Mouse (Mus musculus): ENCODE measurements around the gene Bicra. TPM values are rescaled to one million over a fixed set of nuclear protein-coding genes. Genes with fewer than 3 reads are reported as not detected.

Gene Bicra
- polyA plus RNA-seq, 1 experiment from 2014 or later: 8.7 TPM

DNA sequence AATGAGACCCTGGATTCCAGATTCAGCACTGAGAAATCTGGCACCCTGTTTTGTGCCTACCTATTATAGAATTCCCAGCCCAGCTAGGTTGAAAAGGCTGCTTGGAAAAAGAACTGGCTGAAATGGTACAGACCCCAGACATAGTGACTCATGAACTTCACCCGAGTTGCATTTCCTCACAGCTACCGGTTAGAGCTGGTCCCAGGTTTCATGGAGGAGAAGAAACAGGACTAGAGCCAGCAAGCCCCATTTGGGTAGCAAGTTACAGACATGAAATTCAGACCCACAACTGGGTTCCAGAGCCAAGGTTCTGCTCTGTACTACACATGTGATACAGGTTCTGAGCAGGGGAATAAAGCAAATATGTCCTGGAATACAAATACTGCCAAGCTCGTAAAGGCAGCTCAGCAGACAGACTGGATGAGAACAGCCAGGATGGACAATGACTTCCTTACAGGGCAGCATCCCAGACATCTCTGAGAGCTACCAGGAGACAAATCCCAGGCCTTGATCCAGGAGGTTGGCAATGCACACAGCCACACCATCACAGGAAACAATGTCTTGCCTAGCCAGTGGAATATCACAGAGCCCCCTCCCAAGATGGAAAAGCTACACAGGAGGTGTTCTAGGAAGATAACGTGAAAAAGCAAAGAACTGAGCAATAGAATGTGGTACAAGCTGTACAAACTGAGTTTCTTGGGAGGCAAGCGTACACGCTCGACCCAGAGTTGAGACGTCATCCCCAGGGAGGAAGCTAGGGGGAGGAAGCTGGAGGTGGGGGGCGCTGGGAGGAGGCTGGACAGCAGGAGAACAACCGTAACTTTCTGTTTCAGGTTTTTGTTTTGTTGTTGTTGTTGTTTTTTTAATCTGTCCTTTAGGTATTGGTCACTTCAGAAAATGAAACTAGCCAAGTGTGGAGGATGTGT is 4.6 kb downstream of the Bicra start:
- 8% methylated on average over 9 of the region's 10 CpGs for WGBS (ENCODE audit: missing documents)

GRCm38 (mm10) chr7:16041208-16041607 is 6.5 kb downstream of the Bicra start:
- 93% methylated on average over 2 of the region's 2 CpGs for WGBS (ENCODE audit: missing documents)

More for the DNA sequence above, 4.6 kb downstream of the Bicra start:
- Histone ChIP-seq H3K4me3 (ENCODE audit: inconsistent target) (peak overlapping the region; percentile 38), H3K27ac (peak overlapping the region; percentile 85), H3K36me3 (ENCODE audit: inconsistent target) (no peaks in the 10 kb centered on the region), H3K79me2 (ENCODE audit: inconsistent target) (peaks cover 93% of the 10 kb centered on the region)

DNA sequence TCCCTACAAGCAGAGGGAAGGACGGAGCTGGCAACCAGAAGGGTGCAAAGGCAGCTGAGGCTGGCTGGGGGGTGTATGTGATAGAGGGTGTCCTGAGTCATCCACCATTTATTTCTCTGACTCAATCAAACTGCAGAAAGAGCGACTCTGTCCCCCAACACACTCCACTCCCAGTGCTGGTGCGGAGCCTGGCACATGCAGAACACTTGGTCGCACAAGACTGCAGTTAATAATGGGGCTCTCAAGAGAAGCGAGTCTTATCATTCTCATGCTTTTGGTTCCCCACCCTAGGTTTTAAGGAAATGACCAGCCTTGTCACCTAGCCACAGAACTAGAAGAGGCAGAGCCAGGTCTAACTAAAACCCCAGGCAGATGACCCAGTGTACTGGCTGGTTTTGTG is 8.4 kb downstream of the Bicra start:
- Histone ChIP-seq H3K27ac (no peak overlapping the region), H3K4me3 (ENCODE audit: inconsistent target) (no peak overlapping the region), H3K36me3 (ENCODE audit: inconsistent target) (no peaks in the 10 kb centered on the region), H3K79me2 (ENCODE audit: inconsistent target) (peaks cover 100% of the 10 kb centered on the region)
- WGBS (ENCODE audit: missing documents): 95% methylated on average over 5 of the region's 5 CpGs

More at GRCm38 (mm10) chr7:16041208-16041607, 6.5 kb downstream of the Bicra start:
- Histone ChIP-seq H3K36me3 (ENCODE audit: inconsistent target) (no peaks in the 10 kb centered on the region), H3K27ac (no peak overlapping the region), H3K4me3 (ENCODE audit: inconsistent target) (no peak overlapping the region), H3K79me2 (ENCODE audit: inconsistent target) (peaks cover 100% of the 10 kb centered on the region)

DNA sequence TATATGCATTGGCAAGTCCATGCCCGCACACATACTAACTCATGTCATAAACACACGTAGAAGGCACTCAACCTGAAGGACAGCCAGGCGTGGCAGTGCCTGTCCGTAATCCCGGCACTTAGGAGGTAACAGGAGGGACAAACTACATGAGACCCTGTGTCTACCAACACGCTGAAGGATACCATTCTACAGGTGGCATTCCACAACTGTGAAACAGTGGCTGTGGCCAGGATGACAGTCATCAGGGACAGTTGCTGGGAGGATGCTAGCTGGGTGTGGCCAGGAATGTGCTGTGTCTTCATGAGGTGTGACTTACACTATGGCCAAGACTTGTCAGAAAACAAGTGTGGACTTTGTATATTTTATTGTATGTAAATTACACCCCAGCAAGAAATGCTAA is 10.7 kb downstream of the Bicra start:
- WGBS (ENCODE audit: missing documents): 97% methylated on average over 6 of the region's 6 CpGs
- H3K27ac ChIP-seq: no peak overlapping the region
- H3K79me2 ChIP-seq (ENCODE audit: inconsistent target): peaks cover 100% of the 10 kb centered on the region
- H3K36me3 ChIP-seq (ENCODE audit: inconsistent target): no peaks in the 10 kb centered on the region
- no peak overlapping the region for H3K4me3 ChIP-seq (ENCODE audit: inconsistent target)

DNA sequence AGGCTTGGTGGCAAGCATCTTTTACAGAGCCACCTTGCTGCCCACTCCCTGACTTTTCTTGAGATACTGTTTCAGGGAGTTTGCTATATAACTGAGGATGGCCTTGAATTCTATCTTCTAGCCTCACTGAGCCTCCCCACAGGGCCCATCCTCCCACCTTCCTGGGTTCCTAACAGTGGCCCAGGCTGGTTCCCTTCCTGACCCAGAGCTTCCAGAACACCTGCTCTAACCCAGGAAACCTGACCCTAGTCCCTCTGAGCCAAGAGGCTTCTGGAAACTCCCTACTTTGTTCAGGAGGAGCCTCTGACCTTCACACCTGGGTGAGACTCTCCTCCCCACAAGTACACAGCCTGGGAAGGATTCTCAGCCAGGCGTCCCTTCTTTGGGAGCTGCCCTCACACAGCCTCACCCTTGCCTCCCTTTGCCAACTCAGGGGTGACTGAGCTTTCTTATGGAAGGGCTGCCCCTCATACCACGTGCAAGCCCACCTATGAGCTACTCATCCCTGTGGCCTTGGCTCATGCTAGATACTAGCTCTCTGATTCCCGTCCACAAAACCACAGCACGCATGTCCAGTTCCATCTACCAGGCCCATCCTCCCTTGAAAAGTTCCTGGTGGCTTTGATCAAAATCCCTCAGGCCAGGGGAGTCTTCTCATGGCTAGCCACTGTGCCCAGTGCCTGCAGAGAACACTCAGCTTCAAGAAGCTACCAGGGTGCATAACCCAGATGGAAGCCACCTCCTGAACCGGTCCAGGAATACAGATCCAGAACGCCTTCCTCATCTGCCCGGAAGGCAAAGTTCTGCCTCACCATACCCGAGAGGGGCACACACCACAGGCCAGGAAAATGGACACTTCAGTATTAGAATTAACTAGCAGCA is 13.9 kb downstream of the Bicra start:
- no peak overlapping the region for H3K4me3 ChIP-seq (ENCODE audit: inconsistent target)
- no peaks in the 10 kb centered on the region for H3K36me3 ChIP-seq (ENCODE audit: inconsistent target)
- peaks cover 100% of the 10 kb centered on the region for H3K79me2 ChIP-seq (ENCODE audit: inconsistent target)
- WGBS (ENCODE audit: missing documents): 93% methylated on average over 8 of the region's 8 CpGs
- no peak overlapping the region for H3K27ac ChIP-seq

DNA sequence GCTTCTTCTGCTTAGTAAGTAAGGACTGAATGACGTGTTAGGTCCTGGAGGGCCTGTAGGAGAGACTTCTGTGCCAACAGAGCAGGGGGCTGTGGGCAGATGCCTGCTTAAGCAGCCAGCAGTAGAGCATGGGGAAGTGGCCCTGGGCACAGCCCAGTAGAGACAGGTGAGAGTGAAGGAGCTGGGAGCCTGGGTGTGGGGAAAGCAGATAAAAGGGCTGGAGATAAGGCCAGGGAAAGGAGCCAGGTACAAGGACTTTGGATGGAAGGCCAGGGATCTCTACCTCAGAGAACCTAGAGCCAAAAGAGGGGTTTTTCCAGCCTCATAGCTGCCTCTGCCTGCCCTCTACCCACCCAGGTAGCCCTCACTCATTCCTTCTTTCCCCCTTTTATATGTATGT is 14.7 kb downstream of the Bicra start:
- WGBS (ENCODE audit: missing documents): 67% methylated on average over 1 of the region's 1 CpGs
- Histone ChIP-seq H3K79me2 (ENCODE audit: inconsistent target) (peaks cover 100% of the 10 kb centered on the region), H3K4me3 (ENCODE audit: inconsistent target) (no peak overlapping the region), H3K36me3 (ENCODE audit: inconsistent target) (no peaks in the 10 kb centered on the region), H3K27ac (no peak overlapping the region)

GRCm38 (mm10) chr7:16031072-16031471 is 16.6 kb downstream of the Bicra start:
- Histone ChIP-seq H3K4me3 (ENCODE audit: inconsistent target) (no peak overlapping the region), H3K79me2 (ENCODE audit: inconsistent target) (peaks cover 100% of the 10 kb centered on the region), H3K36me3 (ENCODE audit: inconsistent target) (0 out of 2 replicates have a peak, but pooled peaks cover 3% of the 10 kb centered on the region), H3K27ac (no peak overlapping the region)
- 95% methylated on average over 4 of the region's 4 CpGs for WGBS (ENCODE audit: missing documents)

- Histone ChIP-seq H3K79me2 (ENCODE audit: inconsistent target) (peaks cover 99% of the 10 kb centered on the region), H3K36me3 (ENCODE audit: inconsistent target) (0 out of 2 replicates have a peak, but pooled peaks cover 3% of the 10 kb centered on the region), H3K4me3 (ENCODE audit: inconsistent target) (no peak overlapping the region), H3K27ac (no peak overlapping the region)
- 77% methylated on average over 6 of the region's 6 CpGs for WGBS (ENCODE audit: missing documents)
These were observed 19.4 kb downstream of the Bicra start for GRCm38 (mm10) chr7:16028102-16028927.

DNA sequence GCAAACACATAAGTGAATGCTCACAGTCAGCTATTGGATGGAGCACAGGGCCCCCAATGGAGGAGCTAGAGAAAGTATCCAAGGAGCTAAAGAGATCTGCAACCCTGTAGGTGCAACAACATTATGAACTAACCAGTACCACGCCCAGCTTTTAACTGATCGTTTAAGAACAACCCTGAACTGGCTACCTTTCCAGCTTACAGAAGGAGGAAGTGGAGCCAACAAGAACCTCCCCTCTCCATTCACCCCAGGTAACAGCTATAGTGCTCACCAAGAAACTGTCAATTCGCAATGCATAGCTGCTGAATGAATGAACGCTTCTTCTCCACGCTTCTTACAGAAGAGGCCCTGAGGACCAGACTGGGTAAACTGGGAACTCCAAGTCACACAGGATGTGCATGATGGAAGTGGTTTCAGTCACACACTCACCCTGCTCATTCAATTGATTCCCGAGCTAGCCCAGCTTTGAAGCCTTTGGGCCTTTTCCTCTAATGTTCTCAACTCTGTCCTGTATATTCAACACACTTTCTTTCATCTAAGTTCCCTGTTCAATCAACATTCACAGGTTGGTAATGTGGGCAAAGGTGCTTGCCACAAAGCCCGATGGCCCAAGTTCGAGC is 23.0 kb downstream of the Bicra start:
- Histone ChIP-seq H3K4me3 (ENCODE audit: inconsistent target) (no peak overlapping the region), H3K27ac (no peak overlapping the region), H3K79me2 (ENCODE audit: inconsistent target) (peaks cover 99% of the 10 kb centered on the region), H3K36me3 (ENCODE audit: inconsistent target) (0 out of 2 replicates have a peak, but pooled peaks cover 3% of the 10 kb centered on the region)
- WGBS (ENCODE audit: missing documents): 75% methylated on average over 8 of the region's 8 CpGs

DNA sequence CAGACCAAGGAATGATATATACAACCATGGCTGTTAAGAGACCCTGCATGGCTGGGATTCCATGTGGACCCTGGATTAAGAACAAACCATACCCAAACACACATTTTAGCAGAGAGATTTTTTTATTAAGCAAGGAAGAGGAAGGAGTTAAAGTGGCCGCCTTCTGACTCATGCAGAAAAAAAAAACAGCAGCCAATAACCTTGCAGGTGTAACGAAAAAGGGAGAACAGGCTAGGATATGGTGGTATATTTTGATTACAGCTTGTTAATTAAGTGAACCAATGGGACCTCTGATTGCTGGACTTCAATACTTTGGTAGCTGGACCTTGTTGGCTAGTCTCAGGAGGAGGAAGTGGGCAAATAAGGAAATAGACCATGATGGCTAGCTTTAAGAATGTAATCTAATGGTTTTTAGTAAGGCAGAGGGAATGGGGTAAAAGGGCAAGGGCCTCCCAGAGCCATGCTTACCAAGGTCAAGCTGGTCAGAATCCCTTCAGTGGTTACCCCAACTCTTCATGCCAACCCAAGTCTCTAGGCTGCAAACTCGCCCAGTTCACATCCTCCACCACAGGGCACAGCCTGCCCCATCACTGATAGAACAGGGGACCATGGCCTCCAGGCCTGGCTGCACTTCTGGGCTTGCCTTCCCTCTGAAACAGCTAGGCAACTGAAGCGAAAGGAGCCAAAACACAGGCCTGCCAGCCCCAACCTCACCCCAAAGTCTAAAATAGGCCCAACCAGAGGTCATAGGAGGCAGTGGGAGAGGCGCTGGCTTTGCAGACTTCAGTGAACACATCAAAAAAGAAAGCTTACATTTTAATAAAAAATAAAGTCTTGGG is 28.2 kb downstream of the Bicra start:
- Histone ChIP-seq H3K36me3 (ENCODE audit: inconsistent target) (no peaks in the 10 kb centered on the region), H3K4me3 (ENCODE audit: inconsistent target) (no peak overlapping the region), H3K27ac (peak overlapping the region; percentile 88), H3K79me2 (ENCODE audit: inconsistent target) (peaks cover 84% of the 10 kb centered on the region)
- 46% methylated on average over 5 of the region's 5 CpGs for WGBS (ENCODE audit: missing documents)

GRCm38 (mm10) chr7:16018016-16018810 is 29.5 kb downstream of the Bicra start:
- peak overlapping the region; percentile 88 for H3K27ac ChIP-seq
- H3K36me3 ChIP-seq (ENCODE audit: inconsistent target): no peaks in the 10 kb centered on the region
- 6% methylated on average over 9 of the region's 9 CpGs for WGBS (ENCODE audit: missing documents)
- H3K4me3 ChIP-seq (ENCODE audit: inconsistent target): peak overlapping the region; percentile 8; the same call in 1 of the 2 replicates
- H3K79me2 ChIP-seq (ENCODE audit: inconsistent target): peaks cover 85% of the 10 kb centered on the region

- WGBS (ENCODE audit: missing documents): 47% methylated on average over 5 of the region's 5 CpGs
- no peaks in the 10 kb centered on the region for H3K36me3 ChIP-seq (ENCODE audit: inconsistent target)
- no peak overlapping the region for H3K4me3 ChIP-seq (ENCODE audit: inconsistent target)
- H3K27ac ChIP-seq: no peak overlapping the region
- peaks cover 85% of the 10 kb centered on the region for H3K79me2 ChIP-seq (ENCODE audit: inconsistent target)
These were observed 32.3 kb downstream of the Bicra start for GRCm38 (mm10) chr7:16015384-16015783.
